Mouse (Mus musculus): Measurements from ENCODE around the gene Vmn1r6. TPM values are rescaled to one million over a fixed set of nuclear protein-coding genes. Genes with fewer than 3 reads are reported as not detected.
"Not testable (repeated sequence)": the region's sequence is repeated elsewhere in the genome, so short reads cannot be mapped to it uniquely, and the experiment has no call there.

The Vmn1r6 gene
- total RNA-seq (2022): not detected

DNA sequence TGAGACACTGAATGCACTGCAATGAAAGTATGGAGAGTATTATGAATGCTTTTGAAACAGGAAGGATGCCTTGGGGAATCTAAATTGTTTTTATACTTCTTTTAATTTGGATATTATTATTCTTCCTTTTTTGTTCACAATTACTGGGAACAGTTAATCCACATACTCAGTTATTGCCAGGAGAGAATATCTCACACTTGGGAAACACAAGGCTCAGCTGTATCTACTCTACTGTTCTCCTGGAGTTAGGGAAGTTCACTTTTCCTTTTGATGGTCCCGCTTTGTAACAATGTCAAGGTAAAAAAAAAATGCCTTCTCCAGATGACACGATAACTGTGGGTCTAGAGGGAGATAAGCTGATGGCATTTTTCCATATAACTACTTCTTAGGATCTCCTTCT, at the start of gene Vmn1r6:
Gene Vmn1r6 (plus strand): TSS at position 301 of the 400 bp plus-strand sequence.
- DNase-seq (ENCODE audit: low spot score in 2 of 2): no peak

DNA sequence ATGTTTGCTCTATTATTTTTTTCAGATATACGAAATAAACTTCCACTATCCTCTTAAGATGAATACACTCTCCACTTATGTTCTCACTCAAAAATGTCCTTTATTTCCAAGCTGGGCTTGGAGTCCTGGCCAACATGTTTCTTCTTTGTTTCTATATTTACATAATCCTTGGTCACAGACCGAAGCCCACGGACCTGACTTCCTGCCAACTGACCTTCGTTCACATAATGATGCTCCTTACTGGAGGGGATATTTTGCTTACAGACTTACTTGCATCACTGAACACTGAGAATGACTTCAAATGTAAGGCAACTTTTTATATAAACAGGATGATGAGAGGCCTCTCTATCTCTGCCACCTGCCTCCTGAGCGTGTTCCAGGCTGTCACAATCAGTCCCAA, 40.6 kb upstream of the Vmn1r6 start:
- DNase-seq (ENCODE audit: low spot score in 2 of 2): no peak

- no peak for DNase-seq (ENCODE audit: low spot score in 2 of 2)
Observed at GRCm38 (mm10) chr6:56969973-56970372, 27.1 kb upstream of the Vmn1r6 start, which contains the start of gene Vmn1r5. Vmn1r5 (plus strand) TSS chr6:56970273.

DNA sequence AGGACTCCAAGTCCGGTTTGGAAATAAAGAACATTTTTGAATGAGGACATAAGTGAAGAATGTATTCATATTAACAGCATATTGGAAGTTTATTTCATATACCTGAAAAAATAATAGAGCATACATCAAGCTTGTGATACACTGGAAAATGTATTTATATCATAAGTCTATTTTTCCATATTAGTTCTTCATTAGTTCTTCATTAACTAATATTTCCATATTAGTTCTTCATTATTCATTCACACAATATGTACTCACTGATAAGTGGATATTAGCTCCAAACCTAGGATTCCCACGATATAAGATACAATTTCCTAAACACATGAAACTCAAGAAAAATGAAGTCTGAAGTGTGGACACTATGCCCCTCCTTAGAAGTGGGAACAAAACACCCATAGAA, 28.2 kb downstream of the Vmn1r6 start, which contains the start of gene Vmn1r7:
Gene Vmn1r7 (minus strand): TSS at position 101 of the 400 bp plus-strand sequence.
- not testable (repeated sequence) for DNase-seq (ENCODE audit: low spot score in 2 of 2)

GRCm38 (mm10) chr6:57031984-57032383, 34.9 kb downstream of the Vmn1r6 start, which contains the start of gene Vmn1r8:
Vmn1r8 (plus strand) TSS chr6:57032284.
- DNase-seq (ENCODE audit: low spot score in 2 of 2): no peak

- DNase-seq (ENCODE audit: low spot score in 2 of 2): no peak
Observed at GRCm38 (mm10) chr6:57034674-57035073, 37.6 kb downstream of the Vmn1r6 start.

Other genes with a start within 250 kb of the Vmn1r6 start
- gene Kbtbd2, start 199.4 kb upstream of the Vmn1r6 start, total RNA-seq (2022): 10 to 100 TPM; 56.2 to 67.0 (median 59.8) TPM
- gene Fkbp9, start 165.2 kb upstream of the Vmn1r6 start, total RNA-seq (2022): 10 to 100 TPM; 29.7 to 36.3 (median 33.7) TPM
- 10 to 100 TPM; 51.4 to 61.2 (median 57.9) TPM for gene Nt5c3, start 73.3 kb upstream of the Vmn1r6 start, total RNA-seq (2022)
- under 1 TPM; 0.17 to 0.91 (median 0.44) TPM for gene Vmn1r4, start 73.2 kb upstream of the Vmn1r6 start, total RNA-seq (2022)
- not detected for gene Vmn1r5, start 27.0 kb upstream of the Vmn1r6 start, total RNA-seq (2022)
- not detected for gene Vmn1r7, start 28.1 kb downstream of the Vmn1r6 start, total RNA-seq (2022)
- gene Vmn1r8, start 35.0 kb downstream of the Vmn1r6 start, total RNA-seq (2022): not detected
- not detected for gene Vmn1r9, start 69.5 kb downstream of the Vmn1r6 start, total RNA-seq (2022)
- gene Vmn1r10, start 112.2 kb downstream of the Vmn1r6 start, total RNA-seq (2022): not detected
- gene Vmn1r11, start 136.2 kb downstream of the Vmn1r6 start, total RNA-seq (2022): not detected
- not detected for gene Vmn1r12, start 159.7 kb downstream of the Vmn1r6 start, total RNA-seq (2022)
- gene Vmn1r13, start 206.0 kb downstream of the Vmn1r6 start, total RNA-seq (2022): not detected
- not detected for gene Vmn1r14, start 234.4 kb downstream of the Vmn1r6 start, total RNA-seq (2022)